ENCODE assay signal across 7 mouse cellular contexts in genomic region chr4:133090720-133091458, GRCm38 (mm10). TPM values are rescaled to one million over a fixed set of nuclear protein-coding genes. Genes with fewer than 3 reads are reported as not detected.
DNase-seq lines count a peak whose midpoint lies in the region; ATAC-seq and TF ChIP-seq lines count a peak whose summit lies in the region.

No protein-coding gene starts in this region.

- no peak overlapping the region; the same call in 1 of the 2 replicates for H3K9ac ChIP-seq in embryonic facial prominence, embryonic 12.5 days
- H3K9ac ChIP-seq in limb, embryonic 12.5 days (replicated peaks) = peak overlapping the region; percentile 28; the same call in 1 of the 2 replicates
- H3K9ac ChIP-seq in midbrain, postnatal 0 days (replicated peaks; ENCODE audit: low read length, poor library complexity, severe bottlenecking) = peak overlapping the region; percentile 39; the same call in 1 of the 2 replicates

- 0 out of 2 replicates have a peak, but pooled peaks have one; percentile 55 for ATAC-seq in embryonic facial prominence, embryonic 12.5 days (ENCODE audit: insufficient number of reproducible peaks, insufficient read depth, low FRiP score, low TSS enrichment)
- ATAC-seq in limb, embryonic 12.5 days (ENCODE audit: insufficient number of reproducible peaks, insufficient read depth, low FRiP score, low TSS enrichment, low read depth) = peak; percentile 68
- ATAC-seq in midbrain, postnatal 0 days (ENCODE audit: low FRiP score) = peak; percentile 21

- H3K4me1 ChIP-seq in embryonic facial prominence, embryonic 12.5 days = peaks cover 72% of the 10 kb centered on the region
- H3K4me1 ChIP-seq in limb, embryonic 12.5 days (replicated peaks) = peaks cover 89% of the 10 kb centered on the region
- H3K4me1 ChIP-seq in midbrain, postnatal 0 days (ENCODE audit: insufficient read depth, low read length) = peaks cover 39% of the 10 kb centered on the region

- no peaks in the 10 kb centered on the region for H3K36me3 ChIP-seq in embryonic facial prominence, embryonic 12.5 days
- no peaks in the 10 kb centered on the region for H3K36me3 ChIP-seq in limb, embryonic 12.5 days
- no peaks in the 10 kb centered on the region for H3K36me3 ChIP-seq in midbrain, postnatal 0 days (ENCODE audit: insufficient read depth, low read length)

- H3K27me3 ChIP-seq in embryonic facial prominence, embryonic 12.5 days = no peaks in the 10 kb centered on the region
- no peaks in the 10 kb centered on the region for H3K27me3 ChIP-seq in limb, embryonic 12.5 days
- H3K27me3 ChIP-seq in midbrain, postnatal 0 days (ENCODE audit: insufficient read depth, low read length) = no peaks in the 10 kb centered on the region

- H3K4me3 ChIP-seq in embryonic facial prominence, embryonic 12.5 days = no peak overlapping the region
- 0 out of 2 replicates have a peak overlapping the region, but pooled peaks have one; percentile 2 for H3K4me3 ChIP-seq in limb, embryonic 12.5 days (replicated peaks)
- H3K4me3 ChIP-seq in midbrain, postnatal 0 days (ENCODE audit: low read depth, low read length) = no peak overlapping the region

- DNase-seq in left cerebral cortex, postnatal 10 days (ENCODE audit: extremely low spot score in 1 of 2, low spot score in 2 of 2) = peak; percentile 72 to 86
- no peak for DNase-seq in left cerebral cortex, adult 11 months (ENCODE audit: low spot score)
- peak; percentile 69 to 74 for DNase-seq in heart, postnatal 10 days
- peak; percentile 79 for DNase-seq in midbrain, postnatal 0 days (ENCODE audit: low spot score)
- DNase-seq in ovary, postnatal 36 days (ENCODE audit: low spot score) = no peak

- H3K4me2 ChIP-seq in embryonic facial prominence, embryonic 12.5 days (replicated peaks) = peak overlapping the region; percentile 21
- peak overlapping the region; percentile 46 for H3K4me2 ChIP-seq in limb, embryonic 12.5 days
- H3K4me2 ChIP-seq in midbrain, postnatal 0 days (ENCODE audit: low read depth, low read length, poor library complexity, severe bottlenecking) = no peak overlapping the region; the same call in 1 of the 2 replicates

- TF ChIP-seq CTCF in midbrain, postnatal 0 days (IDR thresholded peaks at IDR 0.05) = no peak

- WGBS in embryonic facial prominence, embryonic 12.5 days = 15% methylated on average over 18 of the region's 18 CpGs
- 10% methylated on average over 18 of the region's 18 CpGs for WGBS in limb, embryonic 12.5 days
- WGBS in midbrain, postnatal 0 days = 24% methylated on average over 18 of the region's 18 CpGs

- peak overlapping the region; percentile 87 for H3K27ac ChIP-seq in embryonic facial prominence, embryonic 12.5 days
- peak overlapping the region; percentile 97 for H3K27ac ChIP-seq in limb, embryonic 12.5 days
- H3K27ac ChIP-seq in midbrain, postnatal 0 days (ENCODE audit: low read depth, low read length) = peak overlapping the region; percentile 57

- intact Hi-C loops in left cerebral cortex, postnatal 10 days (cut with DNase I) = loop anchor here (5.0 kb wide), 1 partner anchor 106 kb away; no protein-coding TSS in a partner anchor
- intact Hi-C loops in heart, postnatal 10 days (cut with DNase I) = loop anchor here (1.0 to 5.0 kb wide), 2 partner anchors 34 to 80 kb away; partner anchors contain the start of gene Ahdc1

- H3K9me3 ChIP-seq in embryonic facial prominence, embryonic 12.5 days = no peaks in the 10 kb centered on the region
- no peaks in the 10 kb centered on the region for H3K9me3 ChIP-seq in limb, embryonic 12.5 days
- H3K9me3 ChIP-seq in midbrain, postnatal 0 days (ENCODE audit: low read length) = no peaks in the 10 kb centered on the region

RNA-seq across cellular contexts. Expression of gene Wasf2, which starts 39.4 kb away (rescaled TPM):
- 10 to 100 TPM; 23.9 to 38.5 TPM for total RNA-seq in left cerebral cortex, postnatal 10 days (2021)
- polyA plus RNA-seq in embryonic facial prominence, embryonic 12.5 days (2016; fragmentation: Nextera tagmentation; extraction: Ambion mirVana) = 78.8 and 88.4 TPM in 2 replicates
- 100 to 1,000 TPM; 134 to 164 TPM for total RNA-seq in heart, postnatal 10 days (2021)
- 73.8 and 81.6 TPM in 2 replicates for polyA plus RNA-seq in limb, embryonic 12.5 days (2016; fragmentation: Nextera tagmentation; extraction: Ambion mirVana)
- 18.3 and 19.6 TPM in 2 replicates for total RNA-seq in midbrain, postnatal 0 days (2014; rRNA removed)
- polyA plus RNA-seq in midbrain, postnatal 0 days (2015; fragmentation: Nextera tagmentation; extraction: Ambion mirVana) = 19.1 and 26.0 TPM in 2 replicates

Comparison
In these comparisons a context has a peak if more than half of its experiments do, and no peak if none do; other contexts are left out.
1. DNase-seq: peak in left cerebral cortex, postnatal 10 days (2 of 2), heart, postnatal 10 days (2 of 2) and midbrain, postnatal 0 days (single experiment); none in left cerebral cortex, adult 11 months (single experiment) and ovary, postnatal 36 days (single experiment).
2. Peak in every context shown above with its lines, with median percentiles within 50 percentile points of each other: ATAC-seq and H3K27ac ChIP-seq.